Mouse (Mus musculus) cortical plate, adult 2 months (tissue): ENCODE measurements around the gene Itpk1.

ENCODE experiments used
- CTCF ChIP-seq: fragments of 200-500 bp; IDR thresholded peaks from 2 replicates; pipeline ENCODE4 v1.5.1; 2011; ENCODE audit warnings: mild to moderate bottlenecking, control low read depth, low read length; ENCODE audit not compliant: insufficient read depth; ENCODE audit errors: extremely low read depth
- POLR2A ChIP-seq: fragments of 200-500 bp; IDR thresholded peaks from 2 replicates; pipeline ENCODE4 v1.6.1; 2011; ENCODE audit warnings: mild to moderate bottlenecking, low read length, control low read depth; ENCODE audit not compliant: insufficient read depth; ENCODE audit errors: extremely low read depth

DNA sequence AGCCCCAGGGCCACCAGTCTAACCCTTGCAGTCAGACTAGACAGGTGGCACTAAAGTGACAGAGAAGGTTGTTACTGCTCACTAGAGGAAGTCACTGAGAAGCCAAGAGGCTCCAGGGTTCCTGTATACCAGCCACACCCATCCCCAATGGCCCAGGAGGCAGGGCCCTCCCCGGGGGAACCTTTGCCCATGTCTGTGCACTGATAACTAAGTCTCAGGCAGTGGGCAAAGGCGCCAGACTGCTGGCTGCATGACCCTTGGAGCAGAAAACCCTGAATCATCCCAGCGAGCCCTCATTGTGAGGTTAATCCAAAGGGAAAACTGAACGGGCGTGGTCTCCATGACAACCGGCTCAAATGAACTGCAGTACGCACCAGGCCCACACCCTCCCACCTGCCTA, 84.8 kb downstream of the Itpk1 start:
- TF ChIP-seq CTCF (no peak), POLR2A (no peak)
